Mouse (Mus musculus): ENCODE results near the gene Cacna1e.

DNA sequence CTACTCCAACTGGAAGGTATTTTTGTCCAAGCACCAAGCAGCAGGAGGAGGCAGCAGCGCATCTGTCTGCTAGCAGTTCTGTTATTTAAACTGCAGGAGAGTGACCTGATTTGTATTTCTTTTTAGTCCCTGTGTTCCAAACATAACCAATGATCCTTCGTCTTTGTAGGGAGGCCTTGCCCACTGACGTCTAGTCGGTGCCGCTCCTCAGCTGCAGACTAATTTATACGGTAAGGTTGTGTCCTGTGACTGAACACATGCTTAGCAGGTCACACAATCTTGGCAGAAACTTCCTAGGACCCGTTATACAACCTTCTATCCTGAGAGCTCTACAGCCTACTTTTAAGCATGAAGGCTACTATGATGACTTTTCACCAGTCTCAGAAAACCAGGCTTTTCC lies 424.2 kb downstream of the Cacna1e start:
- TF ChIP-seq CTCF (conservative IDR thresholded peaks at IDR 0.05; ENCODE audit: low read length), result no peak
- no peak for TF ChIP-seq NANOG (IDR thresholded peaks at IDR 0.05; ENCODE audit: borderline replicate concordance, low read length)
